Mouse (Mus musculus): ENCODE measurements around the gene Mpp1. TPM values are rescaled to one million over a fixed set of nuclear protein-coding genes. Genes with fewer than 3 reads are reported as not detected.
A peak's percentile ranks its signal among the peaks of the same experiment; 100 is the strongest.
"Not testable (repeated sequence)": the region's sequence is repeated elsewhere in the genome, so short reads cannot be mapped to it uniquely, and the experiment has no call there.

Gene Mpp1
- total and polyA plus RNA-seq, 3 experiments = 12.1 to 19.3 (median 13.9) TPM

DNA sequence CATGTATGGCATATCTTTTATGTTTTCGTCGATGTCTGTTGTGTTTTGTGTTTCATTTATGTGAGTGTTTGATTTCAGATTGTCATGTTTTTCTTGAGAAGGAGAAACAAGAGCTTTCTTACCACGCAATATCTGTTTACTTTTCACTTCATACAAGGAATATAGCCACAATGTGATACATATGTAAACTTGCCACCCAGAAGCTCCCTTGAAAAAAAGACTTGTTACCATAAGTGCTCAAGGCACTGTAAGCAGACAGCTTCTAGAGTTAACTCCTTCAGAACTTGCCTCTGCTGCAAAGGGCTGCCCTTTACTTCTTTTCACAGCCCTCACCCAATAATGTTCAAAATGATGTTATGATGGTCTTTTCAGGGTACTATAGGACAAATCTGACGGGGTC, 17.6 kb upstream of the Mpp1 start:
- WGBS = 77% methylated on average over 4 of the region's 4 CpGs
- intact Hi-C loops (cut with DNase I) = no loop called here
- Histone ChIP-seq H3K4me3 (no peak overlapping the region), H3K36me3 (ENCODE audit: control insufficient read depth, insufficient read depth, low read length) (no peaks in the 10 kb centered on the region), H3K27ac (no peak overlapping the region), H3K79me2 (replicated peaks; ENCODE audit: control insufficient read depth, insufficient read depth, low read length) (no peaks in the 10 kb centered on the region), H3K27me3 (ENCODE audit: control insufficient read depth, insufficient read depth, low read length) (no peaks in the 10 kb centered on the region), H3K4me1 (ENCODE audit: control insufficient read depth, insufficient read depth, low read length) (no peaks in the 10 kb centered on the region), H3K9ac (ENCODE audit: low read depth, low read length) (no peak overlapping the region)
- DNase-seq = no peak
- TF ChIP-seq POLR2A (IDR thresholded peaks at IDR 0.05; ENCODE audit: insufficient read depth, low read depth, low read length) (no peak), CTCF (IDR thresholded peaks at IDR 0.05) (no peak), EP300 (IDR thresholded peaks at IDR 0.05; ENCODE audit: insufficient read depth, low read depth, low read length) (no peak)

- H3K4me1 ChIP-seq (ENCODE audit: control insufficient read depth, insufficient read depth, low read length); H3K4me3 ChIP-seq; H3K27ac ChIP-seq; intact Hi-C loops (cut with DNase I); H3K79me2 ChIP-seq (replicated peaks; ENCODE audit: control insufficient read depth, insufficient read depth, low read length); H3K27me3 ChIP-seq (ENCODE audit: control insufficient read depth, insufficient read depth, low read length); H3K36me3 ChIP-seq (ENCODE audit: control insufficient read depth, insufficient read depth, low read length); H3K9ac ChIP-seq (ENCODE audit: low read depth, low read length): not testable (repeated sequence)
- DNase-seq = peak in 1 of 2 experiments; percentile 23
- WGBS = 24% methylated on average over 26 of the region's 42 CpGs
Observed at GRCm38 (mm10) chrX:75143124-75143555, 12.3 kb upstream of the Mpp1 start.

DNA sequence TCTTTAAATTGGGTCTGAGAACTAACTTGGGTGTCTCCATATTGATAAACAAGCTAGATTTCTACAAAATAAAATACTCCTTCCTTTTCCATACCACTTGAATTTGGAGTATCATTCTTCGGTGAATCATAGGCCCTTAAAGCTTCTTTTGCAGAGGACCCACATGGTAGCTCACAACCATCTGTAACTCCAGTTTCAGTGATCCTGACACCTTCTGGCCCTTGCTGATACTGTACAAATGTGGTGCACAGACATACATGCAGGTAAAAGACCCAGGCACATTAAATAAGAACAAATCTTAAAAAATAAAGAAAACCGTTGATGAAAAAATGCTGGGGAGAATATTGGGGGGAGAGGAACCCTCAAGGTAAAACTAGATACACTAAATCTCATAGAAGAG, 7.4 kb upstream of the Mpp1 start:
- Histone ChIP-seq H3K9ac (ENCODE audit: low read depth, low read length) (no peak overlapping the region), H3K27ac (no peak overlapping the region), H3K4me1 (ENCODE audit: control insufficient read depth, insufficient read depth, low read length) (no peaks in the 10 kb centered on the region), H3K4me3 (no peak overlapping the region), H3K36me3 (ENCODE audit: control insufficient read depth, insufficient read depth, low read length) (no peaks in the 10 kb centered on the region), H3K79me2 (replicated peaks; ENCODE audit: control insufficient read depth, insufficient read depth, low read length) (no peaks in the 10 kb centered on the region), H3K27me3 (ENCODE audit: control insufficient read depth, insufficient read depth, low read length) (no peaks in the 10 kb centered on the region)
- TF ChIP-seq EP300 (IDR thresholded peaks at IDR 0.05; ENCODE audit: insufficient read depth, low read depth, low read length) = no peak
- TF ChIP-seq POLR2A (IDR thresholded peaks at IDR 0.05; ENCODE audit: insufficient read depth, low read depth, low read length) = no peak
- no peak for TF ChIP-seq CTCF (IDR thresholded peaks at IDR 0.05)
- DNase-seq = no peak
- WGBS = 86% methylated on average over 2 of the region's 2 CpGs
- intact Hi-C loops (cut with DNase I) = no loop called here

DNA sequence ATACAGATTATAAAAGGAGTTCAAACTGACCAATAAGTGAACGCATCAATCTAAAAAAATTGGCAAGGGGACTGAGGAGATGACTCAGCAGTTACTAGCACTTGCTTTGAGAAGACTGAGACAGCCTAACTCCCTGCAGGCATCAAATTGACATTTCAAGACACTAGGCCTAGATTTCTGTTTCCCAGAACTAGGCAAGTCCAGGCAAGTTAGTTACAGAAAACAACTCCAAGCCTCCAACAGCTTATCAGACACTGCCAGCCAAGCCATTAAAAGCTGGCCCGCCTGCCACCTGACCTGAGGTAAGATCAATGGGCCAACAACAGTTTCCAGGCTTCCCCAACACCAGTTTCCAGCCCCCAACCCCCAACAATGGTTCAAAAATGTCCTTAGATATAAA, 6.9 kb upstream of the Mpp1 start:
- Histone ChIP-seq H3K36me3 (ENCODE audit: control insufficient read depth, insufficient read depth, low read length) (no peaks in the 10 kb centered on the region), H3K79me2 (replicated peaks; ENCODE audit: control insufficient read depth, insufficient read depth, low read length) (no peaks in the 10 kb centered on the region), H3K4me1 (ENCODE audit: control insufficient read depth, insufficient read depth, low read length) (no peaks in the 10 kb centered on the region), H3K27ac (no peak overlapping the region), H3K27me3 (ENCODE audit: control insufficient read depth, insufficient read depth, low read length) (no peaks in the 10 kb centered on the region), H3K9ac (ENCODE audit: low read depth, low read length) (no peak overlapping the region), H3K4me3 (no peak overlapping the region)
- 76% methylated on average over 2 of the region's 2 CpGs for WGBS
- no peak for DNase-seq
- intact Hi-C loops (cut with DNase I) = no loop called here
- TF ChIP-seq EP300 (IDR thresholded peaks at IDR 0.05; ENCODE audit: insufficient read depth, low read depth, low read length) = no peak
- TF ChIP-seq POLR2A (IDR thresholded peaks at IDR 0.05; ENCODE audit: insufficient read depth, low read depth, low read length) = no peak
- TF ChIP-seq CTCF (IDR thresholded peaks at IDR 0.05) = no peak

DNA sequence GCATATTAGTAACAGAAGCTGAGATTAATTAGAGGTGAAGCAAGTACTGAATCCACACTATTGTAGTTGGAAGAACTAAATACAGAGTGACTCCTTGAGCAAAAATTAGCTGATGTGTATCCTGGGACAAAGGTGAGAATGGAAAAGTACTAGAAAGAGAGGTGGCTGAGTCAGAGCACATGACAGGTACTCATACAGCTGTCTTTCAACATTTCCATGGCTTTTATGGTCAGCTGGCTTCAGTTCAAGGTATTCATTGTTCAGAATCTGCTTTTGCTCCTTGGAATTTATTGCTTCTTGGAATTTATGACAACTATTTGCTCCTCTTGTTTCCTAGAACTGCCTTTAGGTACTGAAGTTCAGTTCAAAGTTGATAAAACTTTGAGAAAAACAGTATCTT, 6.1 kb upstream of the Mpp1 start:
- Histone ChIP-seq H3K36me3 (ENCODE audit: control insufficient read depth, insufficient read depth, low read length) (no peaks in the 10 kb centered on the region), H3K27me3 (ENCODE audit: control insufficient read depth, insufficient read depth, low read length) (no peaks in the 10 kb centered on the region), H3K27ac (no peak overlapping the region), H3K4me1 (ENCODE audit: control insufficient read depth, insufficient read depth, low read length) (no peaks in the 10 kb centered on the region), H3K9ac (ENCODE audit: low read depth, low read length) (no peak overlapping the region), H3K79me2 (replicated peaks; ENCODE audit: control insufficient read depth, insufficient read depth, low read length) (no peaks in the 10 kb centered on the region), H3K4me3 (no peak overlapping the region)
- no peak for DNase-seq
- intact Hi-C loops (cut with DNase I) = no loop called here
- TF ChIP-seq POLR2A (IDR thresholded peaks at IDR 0.05; ENCODE audit: insufficient read depth, low read depth, low read length) = no peak
- TF ChIP-seq EP300 (IDR thresholded peaks at IDR 0.05; ENCODE audit: insufficient read depth, low read depth, low read length) = no peak
- TF ChIP-seq CTCF (IDR thresholded peaks at IDR 0.05) = no peak

GRCm38 (mm10) chrX:75129474-75129873, 1.3 kb downstream of the Mpp1 start:
- H3K9ac ChIP-seq (ENCODE audit: low read depth, low read length) = no peak overlapping the region
- no peak overlapping the region; the same call in 1 of the 2 replicates for H3K27ac ChIP-seq
- no peaks in the 10 kb centered on the region for H3K27me3 ChIP-seq (ENCODE audit: control insufficient read depth, insufficient read depth, low read length)
- no peak for DNase-seq
- WGBS = 24% methylated on average over 2 of the region's 2 CpGs
- H3K4me1 ChIP-seq (ENCODE audit: control insufficient read depth, insufficient read depth, low read length) = no peaks in the 10 kb centered on the region; the same call in 1 of the 2 replicates
- TF ChIP-seq EP300 (IDR thresholded peaks at IDR 0.05; ENCODE audit: insufficient read depth, low read depth, low read length) = no peak
- TF ChIP-seq POLR2A (IDR thresholded peaks at IDR 0.05; ENCODE audit: insufficient read depth, low read depth, low read length) = no peak
- TF ChIP-seq CTCF (IDR thresholded peaks at IDR 0.05) = no peak
- no peaks in the 10 kb centered on the region for H3K36me3 ChIP-seq (ENCODE audit: control insufficient read depth, insufficient read depth, low read length)
- intact Hi-C loops (cut with DNase I) = no loop called here
- no peak overlapping the region for H3K4me3 ChIP-seq
- no peaks in the 10 kb centered on the region for H3K79me2 ChIP-seq (replicated peaks; ENCODE audit: control insufficient read depth, insufficient read depth, low read length)

Data from heart, adult 2 months (tissue).